Mouse (Mus musculus): ENCODE results near the gene Prkar1a. TPM values are rescaled to one million over a fixed set of nuclear protein-coding genes. Genes with fewer than 3 reads are reported as not detected.

Gene Prkar1a
- polyA plus RNA-seq, 1 experiment from 2014 or later: 538 TPM

DNA sequence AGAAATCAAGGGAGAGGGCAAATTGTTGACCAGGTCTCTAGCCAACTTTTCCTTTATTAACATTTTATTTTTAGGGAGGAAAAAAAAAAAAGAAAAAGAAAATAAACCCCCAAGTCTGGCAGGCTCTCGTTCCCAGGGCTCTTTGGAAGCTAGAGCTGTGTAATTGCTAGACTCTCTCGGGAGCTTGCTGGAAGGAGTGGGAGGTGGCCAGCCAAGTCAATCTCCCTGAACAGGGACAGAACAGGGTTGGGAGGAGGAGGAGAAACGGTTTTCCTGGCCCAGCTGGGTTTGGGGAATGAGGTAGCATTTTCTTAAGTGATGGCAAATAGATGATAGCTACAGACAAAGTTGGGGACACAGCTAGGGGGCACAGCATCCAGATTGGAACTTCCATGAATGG is 43.5 kb downstream of the Prkar1a start:
- H3K27ac ChIP-seq (ENCODE audit: low read length): no peak overlapping the region
- 30% methylated on average over 3 of the region's 3 CpGs for WGBS
- ATAC-seq: no peak

DNA sequence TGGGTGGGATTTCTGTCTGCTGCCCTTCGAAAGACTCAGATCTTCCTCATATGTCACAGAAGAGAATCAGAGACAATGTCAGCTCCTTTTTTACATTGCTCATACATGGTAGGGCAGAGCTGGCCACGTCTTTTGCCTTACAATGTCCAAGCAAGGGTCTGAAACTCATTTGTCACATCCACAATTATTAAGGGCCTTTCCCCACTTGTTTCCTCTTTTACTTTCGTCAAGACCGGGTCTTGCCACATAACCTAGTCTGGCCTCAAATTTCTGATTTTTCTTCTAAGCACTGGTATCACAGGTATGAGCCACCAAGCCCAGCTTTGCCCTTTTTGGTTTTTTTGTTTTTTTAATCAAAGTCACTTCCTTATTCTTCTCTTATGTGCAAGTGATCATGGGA is 47.3 kb downstream of the Prkar1a start:
- H3K4me2 ChIP-seq (ENCODE audit: low read length): no peak overlapping the region
- no peak for ATAC-seq

More for the DNA sequence above, 43.5 kb downstream of the Prkar1a start:
- no peak overlapping the region for H3K4me2 ChIP-seq (ENCODE audit: low read length)
- no peak overlapping the region for H3K4me3 ChIP-seq (ENCODE audit: low read depth, low read length)
- H3K36me3 ChIP-seq (ENCODE audit: control insufficient read depth, insufficient read depth, low read length): no peaks in the 10 kb centered on the region
- H3K27me3 ChIP-seq (ENCODE audit: control insufficient read depth, insufficient read depth, low read depth, low read length): no peaks in the 10 kb centered on the region
- no peak overlapping the region for H3K9ac ChIP-seq (ENCODE audit: low read depth, low read length)
- H3K4me1 ChIP-seq (ENCODE audit: control insufficient read depth, insufficient read depth, low read length): no peaks in the 10 kb centered on the region
- no peaks in the 10 kb centered on the region for H3K9me3 ChIP-seq (replicated peaks; ENCODE audit: control insufficient read depth, low read length, poor library complexity, severe bottlenecking)

DNA sequence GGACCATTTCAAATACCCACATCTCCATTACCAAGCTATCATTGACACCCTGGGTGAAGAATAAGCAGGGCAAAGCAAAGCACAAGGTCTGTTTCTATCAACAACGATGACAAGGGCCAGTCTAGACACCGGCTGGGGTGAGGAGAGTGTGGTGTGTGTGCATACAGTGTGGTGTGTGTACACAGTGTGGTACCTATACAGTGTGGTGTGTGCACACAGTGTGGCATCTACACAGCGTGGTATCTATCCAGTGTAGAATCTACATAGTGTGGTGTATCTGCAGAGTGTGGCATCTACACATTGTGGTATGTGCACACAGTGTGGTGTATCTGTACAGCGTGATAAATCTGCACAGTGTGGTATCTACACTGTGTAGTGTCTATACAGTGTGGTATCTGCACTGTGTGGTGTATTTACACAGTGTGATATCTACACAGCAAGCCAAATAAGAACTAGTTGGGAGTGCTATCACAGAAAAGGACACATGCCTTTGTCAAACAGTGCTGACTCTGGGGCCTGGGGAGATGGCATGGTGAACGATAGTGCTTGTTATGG is 48.0 kb downstream of the Prkar1a start:
- no peak for ATAC-seq
- Histone ChIP-seq H3K27me3 (ENCODE audit: control insufficient read depth, insufficient read depth, low read depth, low read length) (no peaks in the 10 kb centered on the region), H3K4me1 (ENCODE audit: control insufficient read depth, insufficient read depth, low read length) (no peaks in the 10 kb centered on the region), H3K4me3 (ENCODE audit: low read depth, low read length) (no peak overlapping the region), H3K9ac (ENCODE audit: low read depth, low read length) (no peak overlapping the region), H3K9me3 (replicated peaks; ENCODE audit: control insufficient read depth, low read length, poor library complexity, severe bottlenecking) (no peaks in the 10 kb centered on the region), H3K4me2 (ENCODE audit: low read length) (no peak overlapping the region), H3K27ac (ENCODE audit: low read length) (no peak overlapping the region), H3K36me3 (ENCODE audit: control insufficient read depth, insufficient read depth, low read length) (no peaks in the 10 kb centered on the region)
- 91% methylated on average over 5 of the region's 5 CpGs for WGBS

More for the DNA sequence above, 47.3 kb downstream of the Prkar1a start:
- H3K27me3 ChIP-seq (ENCODE audit: control insufficient read depth, insufficient read depth, low read depth, low read length): no peaks in the 10 kb centered on the region
- no peaks in the 10 kb centered on the region for H3K36me3 ChIP-seq (ENCODE audit: control insufficient read depth, insufficient read depth, low read length)
- WGBS: 93% methylated on average over 4 of the region's 4 CpGs
- H3K27ac ChIP-seq (ENCODE audit: low read length): no peak overlapping the region
- H3K4me3 ChIP-seq (ENCODE audit: low read depth, low read length): no peak overlapping the region
- no peak overlapping the region for H3K9ac ChIP-seq (ENCODE audit: low read depth, low read length)
- no peaks in the 10 kb centered on the region for H3K9me3 ChIP-seq (replicated peaks; ENCODE audit: control insufficient read depth, low read length, poor library complexity, severe bottlenecking)
- no peaks in the 10 kb centered on the region for H3K4me1 ChIP-seq (ENCODE audit: control insufficient read depth, insufficient read depth, low read length)

- H3K27ac ChIP-seq (ENCODE audit: low read length): no peak overlapping the region
- no peak overlapping the region for H3K9ac ChIP-seq (ENCODE audit: low read depth, low read length)
- no peaks in the 10 kb centered on the region for H3K27me3 ChIP-seq (ENCODE audit: control insufficient read depth, insufficient read depth, low read depth, low read length)
- no peak overlapping the region for H3K4me2 ChIP-seq (ENCODE audit: low read length)
- no peak for ATAC-seq
- no peaks in the 10 kb centered on the region for H3K36me3 ChIP-seq (ENCODE audit: control insufficient read depth, insufficient read depth, low read length)
- WGBS: 90% methylated on average over 10 of the region's 10 CpGs
- no peaks in the 10 kb centered on the region for H3K4me1 ChIP-seq (ENCODE audit: control insufficient read depth, insufficient read depth, low read length)
- no peak overlapping the region for H3K4me3 ChIP-seq (ENCODE audit: low read depth, low read length)
- no peaks in the 10 kb centered on the region for H3K9me3 ChIP-seq (replicated peaks; ENCODE audit: control insufficient read depth, low read length, poor library complexity, severe bottlenecking)
Observed at GRCm38 (mm10) chr11:109698740-109699139, 49.5 kb downstream of the Prkar1a start.

GRCm38 (mm10) chr11:109699784-109700183 is 50.6 kb downstream of the Prkar1a start:
- Histone ChIP-seq H3K27ac (ENCODE audit: low read length) (no peak overlapping the region), H3K4me3 (ENCODE audit: low read depth, low read length) (no peak overlapping the region), H3K4me1 (ENCODE audit: control insufficient read depth, insufficient read depth, low read length) (no peaks in the 10 kb centered on the region), H3K27me3 (ENCODE audit: control insufficient read depth, insufficient read depth, low read depth, low read length) (no peaks in the 10 kb centered on the region), H3K36me3 (ENCODE audit: control insufficient read depth, insufficient read depth, low read length) (no peaks in the 10 kb centered on the region), H3K9ac (ENCODE audit: low read depth, low read length) (no peak overlapping the region), H3K9me3 (replicated peaks; ENCODE audit: control insufficient read depth, low read length, poor library complexity, severe bottlenecking) (no peaks in the 10 kb centered on the region), H3K4me2 (ENCODE audit: low read length) (no peak overlapping the region)
- 50% methylated on average over 2 of the region's 2 CpGs for WGBS
- ATAC-seq: no peak

- H3K36me3 ChIP-seq (ENCODE audit: control insufficient read depth, insufficient read depth, low read length): no peaks in the 10 kb centered on the region
Observed at GRCm38 (mm10) chr11:109700761-109701160, 51.6 kb downstream of the Prkar1a start.

GRCm38 (mm10) chr11:109702031-109702815 is 53.0 kb downstream of the Prkar1a start:
- H3K36me3 ChIP-seq (ENCODE audit: control insufficient read depth, insufficient read depth, low read length): no peaks in the 10 kb centered on the region
- no peak overlapping the region for H3K27ac ChIP-seq (ENCODE audit: low read length)
- 48% methylated on average over 10 of the region's 10 CpGs for WGBS
- H3K4me2 ChIP-seq (ENCODE audit: low read length): no peak overlapping the region
- no peak overlapping the region for H3K4me3 ChIP-seq (ENCODE audit: low read depth, low read length)
- H3K9me3 ChIP-seq (replicated peaks; ENCODE audit: control insufficient read depth, low read length, poor library complexity, severe bottlenecking): no peaks in the 10 kb centered on the region
- H3K27me3 ChIP-seq (ENCODE audit: control insufficient read depth, insufficient read depth, low read depth, low read length): no peaks in the 10 kb centered on the region
- no peak overlapping the region for H3K9ac ChIP-seq (ENCODE audit: low read depth, low read length)
- H3K4me1 ChIP-seq (ENCODE audit: control insufficient read depth, insufficient read depth, low read length): no peaks in the 10 kb centered on the region; the same call in none of the 2 replicates
- no peak for ATAC-seq

More at GRCm38 (mm10) chr11:109700761-109701160, 51.6 kb downstream of the Prkar1a start:
- no peak for ATAC-seq
- Histone ChIP-seq H3K4me3 (ENCODE audit: low read depth, low read length) (no peak overlapping the region), H3K9me3 (replicated peaks; ENCODE audit: control insufficient read depth, low read length, poor library complexity, severe bottlenecking) (no peaks in the 10 kb centered on the region), H3K9ac (ENCODE audit: low read depth, low read length) (no peak overlapping the region), H3K4me2 (ENCODE audit: low read length) (no peak overlapping the region), H3K27me3 (ENCODE audit: control insufficient read depth, insufficient read depth, low read depth, low read length) (no peaks in the 10 kb centered on the region), H3K4me1 (ENCODE audit: control insufficient read depth, insufficient read depth, low read length) (no peaks in the 10 kb centered on the region; the same call in none of the 2 replicates), H3K27ac (ENCODE audit: low read length) (no peak overlapping the region)
- WGBS: 69% methylated on average over 6 of the region's 6 CpGs

DNA sequence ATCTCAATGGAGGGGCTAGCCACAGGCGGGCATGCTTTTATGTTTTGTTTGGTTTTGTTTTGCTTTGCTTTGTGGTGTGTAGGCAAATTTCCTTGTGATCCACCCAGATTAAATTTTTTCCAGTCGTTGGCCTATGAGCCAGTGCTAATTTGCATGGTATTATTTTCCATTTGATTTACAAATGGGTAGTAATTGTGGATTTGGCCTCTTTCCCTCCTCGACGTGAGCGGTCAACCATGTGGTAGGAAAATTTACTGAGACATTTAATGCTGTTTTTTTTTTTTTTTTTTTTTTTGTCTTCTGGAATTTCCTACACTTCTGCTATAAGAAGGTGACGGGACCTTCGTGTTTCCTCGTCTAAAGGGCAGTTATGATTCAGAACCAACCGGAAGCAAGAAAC is 54.6 kb downstream of the Prkar1a start:
- no peaks in the 10 kb centered on the region; the same call in none of the 2 replicates for H3K4me1 ChIP-seq (ENCODE audit: control insufficient read depth, insufficient read depth, low read length)
- no peak for ATAC-seq
- no peaks in the 10 kb centered on the region for H3K36me3 ChIP-seq (ENCODE audit: control insufficient read depth, insufficient read depth, low read length)
- 65% methylated on average over 9 of the region's 9 CpGs for WGBS
- H3K9ac ChIP-seq (ENCODE audit: low read depth, low read length): no peak overlapping the region
- H3K9me3 ChIP-seq (replicated peaks; ENCODE audit: control insufficient read depth, low read length, poor library complexity, severe bottlenecking): no peaks in the 10 kb centered on the region
- H3K4me3 ChIP-seq (ENCODE audit: low read depth, low read length): no peak overlapping the region
- H3K4me2 ChIP-seq (ENCODE audit: low read length): no peak overlapping the region
- no peak overlapping the region for H3K27ac ChIP-seq (ENCODE audit: low read length)
- no peaks in the 10 kb centered on the region for H3K27me3 ChIP-seq (ENCODE audit: control insufficient read depth, insufficient read depth, low read depth, low read length)
